Mouse (Mus musculus): ENCODE data around the gene Tmem11.

Gene Tmem11

DNA sequence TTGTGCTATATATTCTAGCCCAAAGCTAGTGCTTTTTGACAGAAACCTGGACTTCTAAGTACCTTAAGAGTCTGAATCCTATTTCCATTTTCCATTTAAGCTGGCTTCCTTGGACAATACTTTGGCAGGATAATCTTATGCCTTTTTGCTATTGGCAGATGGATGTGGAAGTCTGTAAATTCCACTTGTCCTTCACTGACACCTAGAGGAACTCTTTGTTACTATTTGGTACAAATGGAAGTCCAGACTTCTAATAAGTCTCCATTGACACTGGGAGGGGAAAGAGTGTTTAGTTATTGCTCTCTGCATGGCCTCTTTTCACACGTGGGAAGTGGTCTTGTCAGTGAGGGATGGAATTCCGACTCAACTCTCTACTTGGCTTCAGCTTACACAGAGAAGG is 50.2 kb downstream of the Tmem11 start:
- DNase-seq (ENCODE audit: extremely low spot score, low spot score), result no peak

DNA sequence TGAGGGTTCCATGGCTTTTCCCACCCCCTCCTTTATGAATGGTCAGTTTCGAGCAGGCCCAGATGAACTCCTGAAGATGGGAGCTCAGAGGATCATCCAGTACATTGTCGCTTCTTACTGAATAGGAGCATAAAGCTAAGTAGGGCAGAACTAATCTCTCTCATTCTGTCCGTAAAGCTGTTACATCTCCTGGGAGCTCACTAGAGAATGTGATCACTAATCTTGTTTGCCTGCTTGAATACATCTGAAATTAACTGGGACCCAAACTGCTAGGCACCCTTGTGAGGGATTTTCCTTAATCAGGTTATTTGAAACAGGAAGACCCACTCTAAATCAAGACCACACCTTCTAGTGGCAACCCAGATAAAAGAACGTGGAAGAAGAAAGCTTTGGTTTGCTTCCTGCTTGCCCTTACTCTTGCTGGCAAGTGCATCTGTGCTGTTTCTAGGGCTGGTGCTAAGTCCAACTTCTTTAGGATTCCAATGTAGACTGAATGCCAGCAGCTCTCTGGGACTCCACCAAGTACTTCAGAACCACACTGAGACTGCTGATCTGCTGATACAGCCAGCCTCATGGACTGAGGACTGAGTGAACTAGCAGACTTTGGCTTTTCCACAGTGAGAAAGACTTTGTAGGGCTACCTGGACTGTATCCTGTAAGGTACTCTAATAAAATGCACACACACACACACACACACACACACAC is 51.7 kb downstream of the Tmem11 start:
- no peak for DNase-seq (ENCODE audit: extremely low spot score, low spot score)

DNA sequence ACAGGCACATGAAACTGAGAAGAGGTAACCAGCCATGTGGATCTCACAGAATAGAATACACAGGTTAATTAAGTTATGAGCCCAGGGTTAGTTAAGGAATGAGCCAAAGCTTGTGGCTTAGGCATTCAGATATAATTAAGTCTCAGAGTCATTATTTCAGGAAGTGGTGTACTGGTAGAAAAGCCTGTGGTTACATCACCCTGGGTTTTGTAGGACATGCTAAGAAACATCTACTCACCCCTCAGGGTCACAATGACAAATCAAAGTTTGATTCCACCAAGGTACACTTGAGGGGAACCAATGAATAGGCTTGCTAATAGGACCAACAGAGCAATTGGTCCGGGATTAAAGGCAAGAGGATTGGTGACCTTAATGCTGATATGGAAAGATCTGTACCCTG is 52.4 kb downstream of the Tmem11 start:
- no peak for DNase-seq (ENCODE audit: extremely low spot score, low spot score)

DNA sequence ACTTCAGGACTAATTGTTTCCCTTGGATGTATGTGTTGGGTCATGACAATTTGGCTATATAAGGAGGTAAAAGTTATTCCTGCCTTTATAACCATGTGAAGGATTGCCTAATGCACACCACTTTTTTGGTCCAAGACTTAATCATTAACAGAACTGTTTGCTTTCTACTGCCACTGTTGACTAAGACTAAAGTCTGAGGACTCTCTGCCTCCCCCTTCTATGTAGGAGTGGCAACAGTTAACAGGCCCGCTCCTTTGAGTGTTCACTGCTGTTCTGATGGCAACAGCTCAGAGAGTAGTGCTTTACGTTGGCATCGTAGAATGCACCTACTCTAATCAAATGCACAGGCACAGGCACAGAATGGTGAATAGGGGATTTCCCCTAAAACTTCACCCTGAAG is 53.9 kb downstream of the Tmem11 start:
- DNase-seq (ENCODE audit: extremely low spot score, low spot score), result no peak

DNA sequence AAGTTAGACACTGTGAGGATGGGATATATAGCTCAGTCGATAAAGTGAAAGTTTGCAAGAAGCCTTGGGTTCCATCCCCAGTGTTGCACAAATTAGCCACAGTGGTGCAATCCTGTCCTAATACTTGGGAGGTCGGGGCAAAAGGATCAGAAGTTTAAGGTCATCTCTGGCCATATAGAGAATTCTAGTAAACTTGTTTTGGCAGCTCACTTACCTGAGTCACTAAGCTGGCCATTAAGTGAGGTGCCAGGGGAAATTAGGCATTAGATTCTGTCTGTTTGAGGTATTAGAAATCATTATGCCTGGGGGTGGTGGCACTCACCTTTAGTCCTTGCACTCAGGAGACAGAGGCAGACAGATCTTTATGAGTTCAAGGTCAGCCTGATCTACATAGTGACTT is 55.3 kb downstream of the Tmem11 start:
- DNase-seq (ENCODE audit: extremely low spot score, low spot score), result no peak

DNA sequence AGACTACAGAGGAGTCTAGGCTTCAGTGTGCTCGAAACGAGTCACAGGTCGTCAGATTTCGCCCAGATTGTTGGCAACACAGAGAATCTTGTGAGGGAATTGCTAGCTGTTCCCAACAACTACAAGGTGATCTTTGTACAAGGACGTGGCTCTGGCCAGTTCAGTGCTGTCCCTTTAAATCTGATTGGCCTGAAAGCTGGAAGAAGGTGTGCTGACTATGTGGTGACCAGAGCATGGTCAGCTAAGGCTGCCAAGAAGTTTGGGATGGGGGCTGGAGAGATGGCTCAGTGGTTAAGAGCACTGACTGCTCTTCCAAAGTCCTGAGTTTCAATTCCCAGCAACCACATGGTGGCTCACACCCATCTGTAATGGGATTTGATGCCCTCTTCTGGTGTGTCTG is 62.7 kb downstream of the Tmem11 start:
- DNase-seq (ENCODE audit: extremely low spot score, low spot score), result no peak
